In the genomic region with DNA sequence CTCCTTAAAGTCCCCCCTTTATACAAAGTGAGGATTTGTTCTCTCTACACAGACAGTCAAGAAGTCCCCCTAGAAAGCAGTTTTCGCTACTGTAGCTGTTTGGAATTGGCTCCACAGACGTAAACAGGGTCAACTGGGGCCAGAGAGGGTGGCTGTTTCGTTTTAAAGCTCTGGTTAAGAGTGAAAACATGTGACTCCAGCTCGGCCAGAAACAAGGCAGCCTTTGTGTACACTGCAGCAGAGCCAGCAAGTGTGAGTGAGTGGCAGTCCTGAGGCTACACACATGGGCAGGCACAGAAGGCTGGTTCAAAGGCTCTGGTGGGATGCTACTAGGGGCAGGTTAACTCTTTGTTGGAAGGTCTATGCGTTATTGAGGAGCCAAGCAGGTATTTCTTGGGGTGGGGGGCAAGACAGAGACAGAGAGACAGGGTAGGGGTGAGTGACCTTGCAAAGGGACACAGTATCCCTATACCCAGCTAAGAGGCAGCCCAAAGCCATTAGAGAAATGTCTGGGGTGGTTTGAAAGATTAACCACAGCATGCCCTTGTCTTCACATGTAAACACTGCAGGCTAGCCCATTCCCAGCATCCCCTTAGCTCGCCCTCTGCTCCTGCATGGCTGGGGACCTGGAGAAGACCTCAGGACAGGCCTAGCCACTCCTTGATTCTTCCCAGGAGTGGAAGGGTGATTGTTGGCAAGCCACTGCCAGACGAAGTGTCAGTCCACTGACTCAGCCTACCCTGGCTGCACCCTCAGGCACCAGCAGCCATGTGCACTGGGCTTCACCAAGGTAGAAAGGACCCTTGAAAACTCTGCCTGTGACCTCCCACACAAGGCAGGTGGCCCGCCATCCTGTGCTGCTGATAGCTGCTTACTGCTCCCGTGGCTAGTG, we compare ENCODE assay signal across 8 mouse cellular contexts. TPM values are rescaled to one million over a fixed set of nuclear protein-coding genes. Genes with fewer than 3 reads are reported as not detected.
DNase-seq lines count a peak whose midpoint lies in the region; ATAC-seq lines count a peak whose summit lies in the region.

No protein-coding gene starts in this region.

- peak overlapping the region; percentile 84 for H3K27ac ChIP-seq in embryonic facial prominence, embryonic 13.5 days
- H3K27ac ChIP-seq in stomach, embryonic 14.5 days (ENCODE audit: low read length): peak overlapping the region; percentile 35

- WGBS in embryonic facial prominence, embryonic 13.5 days: 25% methylated on average over 9 of the region's 9 CpGs
- WGBS in stomach, embryonic 14.5 days: 34% methylated on average over 9 of the region's 9 CpGs

- peak overlapping the region; percentile 16; the same call in 1 of the 2 replicates for H3K9ac ChIP-seq in embryonic facial prominence, embryonic 13.5 days
- H3K9ac ChIP-seq in stomach, embryonic 14.5 days (replicated peaks; ENCODE audit: low read depth, low read length): no peak overlapping the region

- intact Hi-C loops in left cerebral cortex, postnatal 14 days (cut with DNase I): no loop called here
- intact Hi-C loops in left cerebral cortex, postnatal 4 days (cut with DNase I): no loop called here
- intact Hi-C loops in heart, postnatal 10 days (cut with DNase I): no loop called here

- H3K36me3 ChIP-seq in embryonic facial prominence, embryonic 13.5 days: no peaks in the 10 kb centered on the region
- no peaks in the 10 kb centered on the region for H3K36me3 ChIP-seq in stomach, embryonic 14.5 days (ENCODE audit: control insufficient read depth, insufficient read depth, low read length)

- H3K4me1 ChIP-seq in embryonic facial prominence, embryonic 13.5 days: peaks cover 47% of the 10 kb centered on the region
- peaks cover 28% of the 10 kb centered on the region for H3K4me1 ChIP-seq in stomach, embryonic 14.5 days (ENCODE audit: control insufficient read depth, insufficient read depth, low read length)

- H3K4me2 ChIP-seq in embryonic facial prominence, embryonic 13.5 days: no peak overlapping the region
- 0 out of 2 replicates have a peak overlapping the region, but pooled peaks have one; percentile 10 for H3K4me2 ChIP-seq in stomach, embryonic 14.5 days (replicated peaks; ENCODE audit: low read depth, low read length)

- peak; percentile 53 to 57 for DNase-seq in left cerebral cortex, postnatal 14 days (ENCODE audit: low spot score in 2 of 2)
- no peak for DNase-seq in left cerebral cortex, postnatal 4 days
- peak; percentile 78 for DNase-seq in heart, postnatal 10 days
- peak; percentile 87 for DNase-seq in kidney, postnatal 14 days
- peak; percentile 66 for DNase-seq in lung, postnatal 14 days
- DNase-seq in urinary bladder, adult 18-20 months (ENCODE audit: low spot score in 2 of 2): no peak

- ATAC-seq in embryonic facial prominence, embryonic 13.5 days (ENCODE audit: insufficient number of reproducible peaks, insufficient read depth, low FRiP score, low TSS enrichment, low read depth): peak; percentile 84
- ATAC-seq in stomach, embryonic 14.5 days (ENCODE audit: insufficient number of reproducible peaks, insufficient read depth, low FRiP score, low read depth): peak; percentile 88

- no peaks in the 10 kb centered on the region for H3K9me3 ChIP-seq in embryonic facial prominence, embryonic 13.5 days
- no peaks in the 10 kb centered on the region for H3K9me3 ChIP-seq in stomach, embryonic 14.5 days (ENCODE audit: control insufficient read depth, low read depth, low read length)

- no peak overlapping the region for H3K4me3 ChIP-seq in embryonic facial prominence, embryonic 13.5 days
- no peak overlapping the region for H3K4me3 ChIP-seq in stomach, embryonic 14.5 days (ENCODE audit: low read depth, low read length)

- no peaks in the 10 kb centered on the region for H3K27me3 ChIP-seq in embryonic facial prominence, embryonic 13.5 days
- H3K27me3 ChIP-seq in stomach, embryonic 14.5 days (ENCODE audit: control insufficient read depth, insufficient read depth, low read length): no peaks in the 10 kb centered on the region

RNA-seq across cellular contexts. Expression of a gene that starts 29.2 kb away (rescaled TPM):
- 1 to 10 TPM; 3.8 to 4.4 TPM for total RNA-seq in left cerebral cortex, postnatal 14 days (2021)
- 1 to 10 TPM; 5.7 to 6.0 TPM for total RNA-seq in left cerebral cortex, postnatal 4 days (2021)
- polyA plus RNA-seq in embryonic facial prominence, embryonic 13.5 days (2015; fragmentation: Nextera tagmentation; extraction: Ambion mirVana): 4.1 and 4.3 TPM in 2 replicates
- total RNA-seq in heart, postnatal 10 days (2021): 10 to 100 TPM; 12.3 to 17.1 TPM
- 7.7 and 8.2 TPM in 2 replicates for polyA plus RNA-seq in stomach, embryonic 14.5 days (2014; fragmentation: Nextera tagmentation; extraction: Ambion mirVana)

RNA-seq across cellular contexts. Expression of a gene that starts 40.8 kb away (rescaled TPM):
- total RNA-seq in left cerebral cortex, postnatal 14 days (2021): 100 to 1,000 TPM; 157 to 167 TPM
- total RNA-seq in left cerebral cortex, postnatal 4 days (2021): 100 to 1,000 TPM; 159 to 170 TPM
- polyA plus RNA-seq in embryonic facial prominence, embryonic 13.5 days (2015; fragmentation: Nextera tagmentation; extraction: Ambion mirVana): 275 TPM in 2 replicates
- total RNA-seq in heart, postnatal 10 days (2021): 100 to 1,000 TPM; 121 to 126 TPM
- polyA plus RNA-seq in stomach, embryonic 14.5 days (2014; fragmentation: Nextera tagmentation; extraction: Ambion mirVana): 221 and 226 TPM in 2 replicates

Comparison
In these comparisons a context has a peak if more than half of its experiments do, and no peak if none do; other contexts are left out.
1. DNase-seq: peak in left cerebral cortex, postnatal 14 days (2 of 2), heart, postnatal 10 days (2 of 2), kidney, postnatal 14 days (single experiment) and lung, postnatal 14 days (single experiment); none in left cerebral cortex, postnatal 4 days (single experiment) and urinary bladder, adult 18-20 months (0 of 2).